24 mouse cellular contexts compared by ENCODE assay signal in the genomic region with DNA sequence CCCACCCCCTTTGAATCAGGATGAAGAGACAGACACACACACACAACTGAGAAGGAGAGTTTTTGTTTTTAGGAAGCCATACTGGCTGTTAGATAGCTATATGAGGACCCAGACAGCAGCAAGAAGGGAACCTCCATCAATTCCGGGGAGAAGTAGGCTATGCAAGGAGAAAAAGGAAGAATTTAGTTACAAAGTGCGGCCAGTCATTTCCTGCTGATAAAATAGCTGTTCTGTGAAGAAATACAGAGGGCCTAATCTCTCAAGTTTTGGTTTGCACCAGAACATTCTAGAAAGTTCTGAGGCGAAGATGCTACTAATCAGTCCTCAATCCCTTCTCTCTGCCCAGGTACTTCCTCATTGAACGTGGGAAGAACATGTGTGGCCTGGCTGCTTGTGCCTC. TPM values are rescaled to one million over a fixed set of nuclear protein-coding genes. Genes with fewer than 3 reads are reported as not detected.
DNase-seq lines count a peak whose midpoint lies in the region; ATAC-seq and TF ChIP-seq lines count a peak whose summit lies in the region.
"Had no signal": no experiment of that assay in that cellular context is flagged by ENCODE, and none has a peak within 500 bp of the region (broad histone marks: within the 10 kb centered on the region; RNA-seq: fewer than 3 reads in every experiment).

No protein-coding gene starts in this region.

- H3K27me3 ChIP-seq in MEL (ENCODE audit: control insufficient read depth in 1 of 2, insufficient read depth in 2 of 2, low read length in 2 of 2): no peaks in the 10 kb centered on the region
- H3K27me3 ChIP-seq: forebrain, embryonic 13.5 days; hindbrain, embryonic 13.5 days; intestine, embryonic 15.5 days; Patski had no signal

- H3K79me2 ChIP-seq in MEL (ENCODE audit: control insufficient read depth, insufficient read depth, low read length, poor library complexity): no peaks in the 10 kb centered on the region

- TF ChIP-seq EP300 in MEL (IDR thresholded peaks at IDR 0.05; ENCODE audit: low read depth in 1 of 2, low read length in 2 of 2): peak; percentile 52 to 71

- no peak for TF ChIP-seq CTCF in MEL (IDR thresholded peaks at IDR 0.05 in 2 of 3, conservative IDR thresholded peaks at IDR 0.05 in 1 of 3; ENCODE audit: control insufficient read depth in 1 of 3, insufficient read depth in 1 of 3, low read depth in 2 of 3, low read length in 3 of 3, poor library complexity in 1 of 3, severe bottlenecking in 1 of 3)

- H3K4me1 ChIP-seq in MEL (ENCODE audit: control insufficient read depth in 1 of 2, insufficient read depth in 2 of 2, low read length in 2 of 2): peaks cover 0 to 12% of the 10 kb centered on the region in 2 experiments; a peak in 2 of 4 replicates
- H3K4me1 ChIP-seq: forebrain, embryonic 10.5 days; forebrain, embryonic 13.5 days; hindbrain, embryonic 13.5 days; intestine, embryonic 15.5 days had no signal

- peaks cover 0 to 3% of the 10 kb centered on the region in 2 experiments; a peak in 2 of 4 replicates for H3K36me3 ChIP-seq in MEL (ENCODE audit: control insufficient read depth in 1 of 2, insufficient read depth in 2 of 2, low read length in 2 of 2)
- H3K36me3 ChIP-seq: forebrain, embryonic 10.5 days; hindbrain, embryonic 10.5 days; hindbrain, embryonic 13.5 days; intestine, embryonic 15.5 days had no signal

- DNase-seq in MEL (ENCODE audit: low read depth, low spot score): peak; percentile 59
- no peak for DNase-seq in retina, postnatal 1 day
- DNase-seq in urinary bladder, postnatal 25 days (ENCODE audit: low spot score): no peak
- no peak for DNase-seq in frontal cortex, postnatal 14 days (ENCODE audit: low spot score in 2 of 2)
- no peak for DNase-seq in lung, adult 18-20 months
- DNase-seq: adrenal gland, postnatal 10 days; adrenal gland, postnatal 36 days; cerebellum, adult 11 months; cerebellum, adult 2 months; cerebellum, adult 9-11 months; cerebellum, postnatal 36 days; forebrain, postnatal 0 days; gastrocnemius, postnatal 10 days; gastrocnemius, postnatal 36 days had no signal

- no peak overlapping the region for H3K9ac ChIP-seq in MEL (ENCODE audit: control insufficient read depth, low read depth, low read length, poor library complexity, severe bottlenecking)
- H3K9ac ChIP-seq: forebrain, embryonic 13.5 days; forebrain, postnatal 0 days; hindbrain, embryonic 13.5 days; intestine, embryonic 15.5 days had no signal

- H3K4me3 ChIP-seq in MEL (ENCODE audit: control insufficient read depth in 1 of 2, insufficient read depth in 1 of 2, low read depth in 2 of 2, low read length in 2 of 2): peak overlapping the region in 1 of 2 experiments; percentile 4; a peak in 1 of 4 replicates
- H3K4me3 ChIP-seq: forebrain, embryonic 10.5 days; forebrain, embryonic 13.5 days; hindbrain, embryonic 10.5 days; hindbrain, embryonic 13.5 days; intestine, embryonic 15.5 days had no signal

- H3K27ac ChIP-seq in MEL (ENCODE audit: control insufficient read depth, low read depth, low read length): peak overlapping the region; percentile 13; the same call in 1 of the 2 replicates
- H3K27ac ChIP-seq: forebrain, embryonic 10.5 days; forebrain, embryonic 13.5 days; hindbrain, embryonic 10.5 days; hindbrain, embryonic 13.5 days; intestine, embryonic 15.5 days had no signal

- no peaks in the 10 kb centered on the region for H3K9me3 ChIP-seq in MEL (replicated peaks; ENCODE audit: insufficient read depth, low read length)
- H3K9me3 ChIP-seq: forebrain, embryonic 10.5 days; forebrain, embryonic 13.5 days; hindbrain, embryonic 10.5 days; hindbrain, embryonic 13.5 days; intestine, embryonic 15.5 days had no signal

- ATAC-seq in common myeloid progenitor, adult 5-6 weeks (replicated peaks; ENCODE audit: low read depth, poor library complexity, severe bottlenecking): peak; percentile 60
- peak; percentile 31 for ATAC-seq in megakaryocyte, adult 5-6 weeks (ENCODE audit: poor library complexity, severe bottlenecking)
- ATAC-seq: CD4-positive, CD25-positive, alpha-beta regulatory T cell, adult 4 months; forebrain, embryonic 13.5 days; forebrain, postnatal 0 days; hindbrain, embryonic 16.5 days; intestine, embryonic 15.5 days; Patski had no signal

- no peak for TF ChIP-seq RAD21 in MEL (IDR thresholded peaks at IDR 0.05; ENCODE audit: low read depth, low read length)

- no peak for TF ChIP-seq POLR2A in MEL (IDR thresholded peaks at IDR 0.05; ENCODE audit: control insufficient read depth in 1 of 2, insufficient read depth in 1 of 2, low read depth in 1 of 2, low read length in 2 of 2, poor library complexity in 1 of 2)

TF ChIP-seq in MEL, 35 proteins besides CTCF, POLR2A, EP300 and RAD21:
- TF ChIP-seq TAL1 (IDR thresholded peaks at IDR 0.05; ENCODE audit: low read length) (no peak), RCOR1 (IDR thresholded peaks at IDR 0.05; ENCODE audit: low read depth, low read length) (peak; percentile 35; the same call in 1 of the 2 replicates), GATA1 (IDR thresholded peaks at IDR 0.05; ENCODE audit: low read depth, low read length) (peak; percentile 49; the same call in 1 of the 2 replicates), ETS1 (IDR thresholded peaks at IDR 0.05; ENCODE audit: low read depth, low read length) (0 out of 2 replicates have a peak, but pooled peaks have one; percentile 13)

RNA-seq across cellular contexts. Expression of a gene that starts 21.4 kb away (rescaled TPM):
- not detected in 2 replicates for total RNA-seq in MEL (2012; rRNA removed)
- polyA plus RNA-seq in MEL (2012; ENCODE audit: insufficient read depth in 1 of 2, insufficient read length in 2 of 2, low read depth in 1 of 2, low replicate concordance in 2 of 2, missing spikeins in 1 of 2): not detected
- 8.8 and 19.2 TPM in 2 replicates for total RNA-seq in common myeloid progenitor, adult 5-6 weeks (2017)
- 677 and 692 TPM in 2 replicates for total RNA-seq in megakaryocyte, adult 5-6 weeks (2015)
- 321 and 348 TPM in 2 replicates for total RNA-seq in megakaryocyte, adult 5-6 weeks (2017)

RNA-seq across cellular contexts. Expression of a gene that starts 39.2 kb away (rescaled TPM):
- 107 and 128 TPM in 2 replicates for total RNA-seq in MEL (2012; rRNA removed)
- polyA plus RNA-seq in MEL (2012; ENCODE audit: insufficient read depth in 1 of 2, insufficient read length in 2 of 2, low read depth in 1 of 2, low replicate concordance in 2 of 2, missing spikeins in 1 of 2): 100 to 1,000 TPM; 190 to 292 TPM
- 262 and 283 TPM in 2 replicates for total RNA-seq in common myeloid progenitor, adult 5-6 weeks (2017)
- total RNA-seq in megakaryocyte, adult 5-6 weeks (2015): 322 and 341 TPM in 2 replicates
- 148 and 202 TPM in 2 replicates for total RNA-seq in megakaryocyte, adult 5-6 weeks (2017)
